Mouse (Mus musculus) kidney, adult 2 months (tissue): ENCODE data around the gene Fzd5. TPM values are rescaled to one million over a fixed set of nuclear protein-coding genes. Genes with fewer than 3 reads are reported as not detected.
A peak's percentile ranks its signal among the peaks of the same experiment; 100 is the strongest.

ENCODE experiments used
- DNase-seq: peaks from one replicate; pipeline ENCODE4 v3.0.0; 2021
- H3K27ac ChIP-seq: fragments of 200-500 bp; 2 replicates; pipeline ENCODE4 v1.5.1; 2012; ENCODE audit warnings: low read depth, low read length, control low read depth, inconsistent platforms; ENCODE audit not compliant: insufficient read depth
- H3K27me3 ChIP-seq: fragments of 200-500 bp; replicated peaks from 2 replicates; pipeline ENCODE4 v1.6.1; 2012; ENCODE audit warnings: mild to moderate bottlenecking, moderate library complexity, low read length, inconsistent platforms; ENCODE audit not compliant: control insufficient read depth, insufficient read depth
- H3K36me3 ChIP-seq: fragments of 200-500 bp; 2 replicates; pipeline ENCODE4 v1.6.1; 2012; ENCODE audit warnings: mild to moderate bottlenecking, moderate library complexity, low read length, inconsistent platforms; ENCODE audit not compliant: control insufficient read depth, insufficient read depth
- H3K4me1 ChIP-seq: fragments of 200-500 bp; 2 replicates; pipeline ENCODE4 v1.6.1; 2011; ENCODE audit warnings: low read length; ENCODE audit not compliant: control insufficient read depth, insufficient read depth
- H3K4me3 ChIP-seq: fragments of 200-500 bp; 2 replicates; pipeline ENCODE4 v1.5.1; 2011; ENCODE audit warnings: mild to moderate bottlenecking, low read depth, low read length, control low read depth; ENCODE audit not compliant: insufficient read depth
- CTCF ChIP-seq: fragments of 200-500 bp; conservative IDR thresholded peaks from 2 replicates; pipeline ENCODE4 v1.5.1; 2011; ENCODE audit warnings: low read depth, mild to moderate bottlenecking, control low read depth, low read length, moderate library complexity, mixed read lengths; ENCODE audit not compliant: insufficient read depth, insufficient read length
- POLR2A ChIP-seq: fragments of 200-500 bp; IDR thresholded peaks from one replicate; pipeline ENCODE4 v1.6.1; 2011; ENCODE audit warnings: low read depth, low read length, control low read depth
- WGBS: fragments of 180-500 bp; shearing (Covaris S2); methylation state at CpG from one replicate; pipeline ENCODE4 v1.1.7; 2018; 5-methylcytosine and 5-hydroxymethylcytosine counted together
- polyA plus RNA-seq: library from polyadenylated mRNA; depleted of rRNA; stranded (reverse); fragments of >200 nt; gene quantifications from 2 replicates; pipeline ENCODE4 v1.2.3, GENCODE M21; 2012

Fzd5 gene
- polyA plus RNA-seq, 1 experiment: 9.7 TPM

- 39% methylated on average over 6 of the region's 6 CpGs for WGBS
- Histone ChIP-seq H3K27ac (no peak overlapping the region), H3K36me3 (no peaks in the 10 kb centered on the region; the same call in 1 of the 2 replicates), H3K4me1 (peaks cover 2% of the 10 kb centered on the region; the same call in 1 of the 2 replicates), H3K27me3 (no peaks in the 10 kb centered on the region), H3K4me3 (no peak overlapping the region)
- 0 out of 2 replicates have a peak, but pooled peaks have one; percentile 14 for TF ChIP-seq CTCF
- TF ChIP-seq POLR2A: no peak
- peak; percentile 84 for DNase-seq
Observed at GRCm38 (mm10) chr1:64705230-64705629, 32.3 kb downstream of the Fzd5 start.

DNA sequence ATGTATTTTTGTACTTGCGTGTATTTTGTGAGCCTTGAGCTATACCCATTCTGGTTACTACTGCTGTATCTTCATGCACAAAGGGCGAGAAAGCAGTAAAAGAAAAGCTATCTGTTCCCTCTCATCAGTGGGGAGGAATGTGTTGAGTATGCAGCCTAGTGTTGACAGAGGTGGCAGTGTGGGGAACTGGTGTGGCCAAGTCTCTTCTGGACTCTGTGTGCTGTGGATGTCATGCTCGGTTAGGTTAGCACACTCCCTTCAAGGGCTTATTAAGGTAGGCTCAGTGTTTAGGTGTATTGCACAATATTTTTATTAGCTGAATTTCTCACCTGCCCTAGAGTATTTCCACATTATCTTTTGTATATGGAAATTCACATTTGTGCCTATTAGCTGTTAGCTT lies 35.8 kb downstream of the Fzd5 start:
- no peaks in the 10 kb centered on the region; the same call in 1 of the 2 replicates for H3K36me3 ChIP-seq
- H3K4me3 ChIP-seq: no peak overlapping the region
- TF ChIP-seq CTCF (no peak; the same call in 1 of the 2 replicates), POLR2A (no peak)
- peak; percentile 68 for DNase-seq
- 38% methylated on average over 3 of the region's 3 CpGs for WGBS
- no peak overlapping the region for H3K27ac ChIP-seq
- peaks cover 2% of the 10 kb centered on the region; the same call in 1 of the 2 replicates for H3K4me1 ChIP-seq
- no peaks in the 10 kb centered on the region for H3K27me3 ChIP-seq

- H3K4me1 ChIP-seq: peaks cover under 1% of the 10 kb centered on the region; the same call in 1 of the 2 replicates
- H3K4me3 ChIP-seq: no peak overlapping the region
- no peak for DNase-seq
- H3K36me3 ChIP-seq: no peaks in the 10 kb centered on the region
- H3K27ac ChIP-seq: no peak overlapping the region
- WGBS: 92% methylated on average over 3 of the region's 3 CpGs
- no peaks in the 10 kb centered on the region for H3K27me3 ChIP-seq
- no peak for TF ChIP-seq CTCF
- TF ChIP-seq POLR2A: no peak
Observed at GRCm38 (mm10) chr1:64695156-64695555, 42.4 kb downstream of the Fzd5 start.

- H3K27ac ChIP-seq: no peak overlapping the region
- 5% methylated on average over 9 of the region's 9 CpGs for WGBS
- DNase-seq: no peak
Observed at GRCm38 (mm10) chr1:64691581-64691980, 46.0 kb downstream of the Fzd5 start.

DNA sequence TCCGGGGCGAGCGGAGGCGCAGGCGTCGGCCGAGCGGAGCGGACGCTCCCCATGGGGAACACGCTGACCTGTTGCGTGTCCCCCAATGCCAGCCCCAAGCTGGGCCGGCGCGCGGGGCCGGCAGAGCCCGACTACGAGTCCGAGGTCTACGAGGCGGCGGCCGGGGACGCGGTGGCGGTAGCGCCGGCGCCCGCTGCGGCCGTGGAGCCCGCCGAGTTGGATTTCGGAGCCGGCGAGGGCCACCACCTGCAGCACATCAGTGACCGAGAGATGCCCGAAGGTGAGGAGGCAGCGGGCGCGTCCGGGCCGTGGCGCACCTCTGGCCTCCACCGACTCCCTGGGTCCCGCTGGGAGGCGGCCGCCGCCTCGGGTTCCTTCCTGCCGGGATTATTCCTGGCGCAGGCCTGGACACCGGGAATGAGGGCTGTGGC lies 46.4 kb downstream of the Fzd5 start:
- peaks cover 6% of the 10 kb centered on the region; the same call in 1 of the 2 replicates for H3K4me1 ChIP-seq
- no peaks in the 10 kb centered on the region for H3K36me3 ChIP-seq
- TF ChIP-seq POLR2A: no peak
- no peak for TF ChIP-seq CTCF
- under 1% methylated on average over 55 of the region's 55 CpGs for WGBS
- peak; percentile 58 for DNase-seq
- no peaks in the 10 kb centered on the region for H3K27me3 ChIP-seq
- H3K27ac ChIP-seq: peak overlapping the region; percentile 43; the same call in 1 of the 2 replicates
- H3K4me3 ChIP-seq: peak overlapping the region; percentile 78

More at GRCm38 (mm10) chr1:64691581-64691980, 46.0 kb downstream of the Fzd5 start:
- Histone ChIP-seq H3K4me1 (peaks cover 6% of the 10 kb centered on the region; the same call in 1 of the 2 replicates), H3K36me3 (no peaks in the 10 kb centered on the region), H3K27me3 (no peaks in the 10 kb centered on the region), H3K4me3 (peak overlapping the region; percentile 78)
- no peak for TF ChIP-seq CTCF
- no peak for TF ChIP-seq POLR2A

DNA sequence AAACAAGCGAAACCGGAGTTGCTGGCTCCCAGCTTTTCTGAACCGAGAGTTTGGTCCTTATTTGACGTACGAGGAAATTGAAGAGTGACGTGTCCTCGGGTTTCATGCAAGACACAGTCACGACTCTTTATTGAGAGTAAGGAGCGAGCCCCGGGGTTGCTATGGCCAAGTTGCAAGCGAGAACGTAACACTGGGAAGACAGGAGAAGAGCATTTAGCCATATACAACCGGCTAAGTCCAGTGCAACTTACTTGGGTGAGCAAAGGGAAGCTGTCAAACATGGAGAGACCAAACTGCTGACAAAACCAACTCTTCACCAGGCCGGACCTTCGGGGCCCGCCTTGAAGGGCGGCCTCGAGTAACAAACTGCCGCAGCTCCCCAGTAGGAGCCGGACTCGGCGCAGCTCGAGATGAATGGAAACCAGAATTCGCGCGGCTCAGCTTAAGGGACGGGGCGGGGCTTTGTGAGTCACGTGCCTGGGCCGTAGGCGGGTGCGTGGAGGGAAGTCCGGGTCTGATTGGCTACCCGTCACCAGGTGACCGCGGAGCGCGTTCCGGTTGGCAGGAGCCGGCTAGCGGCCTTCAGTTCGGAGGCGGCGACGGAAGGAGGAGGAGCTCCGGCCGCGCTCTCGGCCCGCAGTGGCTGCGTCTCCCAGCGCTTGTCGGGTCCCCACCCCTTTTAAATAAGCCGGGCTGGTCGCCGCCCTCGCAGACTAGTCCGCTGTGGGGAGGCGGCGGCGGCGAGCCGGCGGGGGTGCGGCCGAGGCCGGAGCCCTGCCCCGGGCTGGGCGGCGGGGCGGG lies 47.1 kb downstream of the Fzd5 start, which contains the start of gene Ccnyl1:
Gene Ccnyl1, plus strand, starts transcription at position 243 of the 801 bp plus-strand sequence.
- DNase-seq: peak; percentile 99
- WGBS: 2% methylated on average over 71 of the region's 71 CpGs
- Histone ChIP-seq H3K4me1 (peaks cover 6% of the 10 kb centered on the region; the same call in 1 of the 2 replicates), H3K4me3 (peak within 1 kb of the TSS; percentile 78), H3K27me3 (no peaks in the 10 kb centered on the region), H3K27ac (peak within 1 kb of the TSS; percentile 43; the same call in 1 of the 2 replicates), H3K36me3 (no peaks in the 10 kb centered on the region)
- TF ChIP-seq CTCF: no peak
- peak; percentile 33 for TF ChIP-seq POLR2A

- no peaks in the 10 kb centered on the region for H3K36me3 ChIP-seq
- peaks cover 6% of the 10 kb centered on the region; the same call in 1 of the 2 replicates for H3K4me1 ChIP-seq
- WGBS: 22% methylated on average over 9 of the region's 9 CpGs
- TF ChIP-seq POLR2A (no peak), CTCF (no peak)
- peak overlapping the region; percentile 60; the same call in 1 of the 2 replicates for H3K4me3 ChIP-seq
- H3K27me3 ChIP-seq: no peaks in the 10 kb centered on the region
- peak; percentile 62 for DNase-seq
- no peak overlapping the region for H3K27ac ChIP-seq
Observed at GRCm38 (mm10) chr1:64689561-64690212, 47.9 kb downstream of the Fzd5 start.
